Mouse (Mus musculus): ENCODE measurements around the gene Kndc1.

DNA sequence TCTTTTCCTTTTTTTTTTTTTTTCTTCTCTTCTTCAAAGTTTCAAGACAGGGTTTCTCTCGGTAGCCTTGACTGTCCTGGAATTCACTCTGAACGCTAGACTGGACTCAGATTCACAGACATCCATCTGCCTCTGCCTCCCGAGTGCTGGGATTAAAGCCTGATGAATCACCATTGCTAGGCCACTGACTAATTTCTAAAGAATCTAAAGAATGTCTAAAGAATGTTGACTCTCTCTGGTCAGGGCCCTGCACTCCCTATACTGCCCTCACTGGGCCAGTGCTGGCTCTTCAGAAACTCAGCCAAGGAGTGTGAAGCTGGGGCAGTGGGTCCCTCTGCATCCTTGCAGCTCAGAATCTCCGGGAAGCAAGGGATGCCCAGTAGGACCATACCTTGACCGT is 81.0 kb downstream of the Kndc1 start:
- TF ChIP-seq POLR2A (IDR thresholded peaks at IDR 0.05; ENCODE audit: low read depth, low read length) (no peak), CTCF (conservative IDR thresholded peaks at IDR 0.05; ENCODE audit: insufficient read depth, insufficient read length, low read depth, low read length) (no peak)
